ENCODE assay signal across 10 mouse cellular contexts in the genomic region with DNA sequence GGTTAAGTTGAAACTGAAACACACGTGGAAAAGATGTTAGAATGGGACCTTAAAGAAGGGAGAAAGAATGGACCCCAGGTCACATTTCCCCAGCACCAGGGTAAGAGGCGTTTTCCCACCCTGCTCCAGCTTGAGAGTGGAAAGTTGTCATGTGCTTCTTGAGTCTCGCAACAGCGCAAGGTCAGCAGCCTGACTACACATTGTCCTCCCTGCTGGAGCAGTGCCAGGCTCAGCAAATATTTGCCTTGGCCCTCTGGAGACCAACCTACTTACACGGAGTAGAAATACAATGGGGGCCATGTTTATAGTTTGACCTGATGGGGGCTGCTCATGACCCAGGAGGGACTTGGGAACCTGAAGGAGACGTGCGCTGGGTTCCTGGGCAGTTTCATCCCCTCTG.
A peak's percentile ranks its signal among the peaks of the same experiment; 100 is the strongest.
DNase-seq lines count a peak whose midpoint lies in the region; TF ChIP-seq lines count a peak whose summit lies in the region.
"Had no signal": no experiment of that assay in that cellular context is flagged by ENCODE, and none has a peak within 500 bp of the region (broad histone marks: within the 10 kb centered on the region; RNA-seq: fewer than 3 reads in every experiment).

No protein-coding gene starts in this region.

- no peak overlapping the region for H3K4me3 ChIP-seq in lung, adult 2 months (replicated peaks; ENCODE audit: extremely low read depth, low read depth, low read length)
- no peak overlapping the region for H3K4me3 ChIP-seq in left cerebral cortex, adult 2 months
- H3K4me3 ChIP-seq: forebrain, embryonic 13.5 days; limb, embryonic 12.5 days had no signal

- H3K4me1 ChIP-seq in lung, adult 2 months (ENCODE audit: control insufficient read depth, insufficient read depth, low read length) = peaks cover 4% of the 10 kb centered on the region; the same call in 1 of the 2 replicates

- peak; percentile 36 for DNase-seq in adrenal gland, adult 2 months
- peak; percentile 5 for DNase-seq in adrenal gland, adult 8-10 months
- DNase-seq in heart, postnatal 10 days = peak; percentile 37 to 49
- DNase-seq in lung, adult 2 months = peak; percentile 46
- no peak for DNase-seq in left cerebral cortex, adult 2 months (ENCODE audit: extremely low spot score in 1 of 2, low spot score in 2 of 2)
- DNase-seq in right cerebral cortex, adult 2 months (ENCODE audit: low spot score in 2 of 2) = no peak
- no peak for DNase-seq in thymus, postnatal 0 days (ENCODE audit: low spot score)
- DNase-seq: right cerebral cortex, adult 18-20 months had no signal

- no peak overlapping the region for H3K27ac ChIP-seq in left cerebral cortex, adult 2 months
- H3K27ac ChIP-seq: forebrain, embryonic 13.5 days; limb, embryonic 12.5 days had no signal

- intact Hi-C loops in heart, postnatal 10 days (cut with DNase I) = no loop called here
- intact Hi-C loops in left cerebral cortex, adult 2 months (cut with DNase I) = no loop called here

- 34% methylated on average over 7 of the region's 7 CpGs for WGBS in lung, adult 2 months

- TF ChIP-seq POLR2A in lung, adult 2 months (IDR thresholded peaks at IDR 0.05; ENCODE audit: borderline replicate concordance, extremely low read depth, low read depth, low read length) = no peak

- no peak for TF ChIP-seq CTCF in lung, adult 2 months (IDR thresholded peaks at IDR 0.05; ENCODE audit: insufficient read depth, low read length)
- TF ChIP-seq CTCF in left cerebral cortex, adult 2 months (IDR thresholded peaks at IDR 0.05) = no peak

Comparison
In these comparisons a context has a peak if more than half of its experiments do, and no peak if none do; other contexts are left out.
1. DNase-seq: peak in adrenal gland, adult 2 months (single experiment), adrenal gland, adult 8-10 months (single experiment), heart, postnatal 10 days (2 of 2) and lung, adult 2 months (single experiment); none in left cerebral cortex, adult 2 months (0 of 2), right cerebral cortex, adult 2 months (0 of 2) and thymus, postnatal 0 days (single experiment).